Mouse (Mus musculus) G1E (cell line): ENCODE data around the gene Ptprm. TPM values are rescaled to one million over a fixed set of nuclear protein-coding genes. Genes with fewer than 3 reads are reported as not detected.

Source experiments
- ATAC-seq: 2 replicates; pipeline ENCODE4 v1.8.0; 2016; ENCODE audit warnings: mild to moderate bottlenecking; ENCODE audit not compliant: insufficient number of reproducible peaks, poor library complexity, low FRiP score, severe bottlenecking; ENCODE audit errors: extremely low read depth
- DNase-seq: peaks from one replicate; pipeline ENCODE4 v3.0.0; 2012; ENCODE audit warnings: low spot score
- H3K27me3 ChIP-seq: 2 replicates; pipeline ENCODE4 v1.6.1; 2012; ENCODE audit warnings: mild to moderate bottlenecking, low read length, inconsistent platforms; ENCODE audit not compliant: insufficient read depth
- H3K36me3 ChIP-seq: replicated peaks from 2 replicates; pipeline ENCODE3; 2012; ENCODE audit warnings: mild to moderate bottlenecking, inconsistent platforms
- H3K4me1 ChIP-seq: 2 replicates; pipeline ENCODE4 v1.6.1; 2012; ENCODE audit warnings: low read depth, low read length, inconsistent platforms, mixed read lengths; ENCODE audit not compliant: insufficient read depth
- H3K4me3 ChIP-seq: 2 replicates; pipeline ENCODE4 v1.5.1; 2012; ENCODE audit warnings: low read depth, mild to moderate bottlenecking, inconsistent platforms, low read length, moderate library complexity, mixed read lengths
- H3K9me3 ChIP-seq: replicated peaks from 2 replicates; pipeline ENCODE4 v1.6.1; 2012; ENCODE audit warnings: inconsistent platforms
- CTCF ChIP-seq: IDR thresholded peaks from 2 replicates; pipeline ENCODE4 v1.5.1; 2012; ENCODE audit warnings: low read depth, low read length, inconsistent platforms, mixed read lengths
- GATA1 ChIP-seq: IDR thresholded peaks from 2 replicates; pipeline ENCODE4 v1.6.1; 2012; ENCODE audit warnings: borderline replicate concordance, low read length, inconsistent platforms, mixed read lengths
- GATA2 ChIP-seq: IDR thresholded peaks from 2 replicates; pipeline ENCODE4 v1.6.1; 2012; ENCODE audit warnings: low read depth, low read length, inconsistent platforms, borderline replicate concordance
- POLR2AphosphoS5 ChIP-seq: IDR thresholded peaks from 2 replicates; pipeline ENCODE4 v1.6.1; 2012; ENCODE audit warnings: low read depth, low read length, inconsistent platforms; ENCODE audit not compliant: insufficient replicate concordance
- TAL1 ChIP-seq: conservative IDR thresholded peaks from 2 replicates; pipeline ENCODE4 v1.6.1; 2012; ENCODE audit warnings: low read depth, low read length, inconsistent platforms, mixed read lengths
- polyA plus RNA-seq: library from polyadenylated mRNA; stranded (reverse); fragments of >175 nt; gene quantifications from 2 replicates; pipeline ENCODE4 v1.2.3, GENCODE M21; 2012
- total RNA-seq, 2 experiments: library from RNA; stranded (forward) in 1 of 2; stranded (reverse) in 1 of 2; fragments of 200-1000 nt in 1 of 2; fragments of >200 nt in 1 of 2; fragmentation: Nextera tagmentation in 1 of 2; gene quantifications; 2 replicates each; pipeline ENCODE4 v1.2.3; 2014 to 2017

Ptprm gene
- total and polyA plus RNA-seq, 3 experiments = 0.27 TPM; not detected in 2

DNA sequence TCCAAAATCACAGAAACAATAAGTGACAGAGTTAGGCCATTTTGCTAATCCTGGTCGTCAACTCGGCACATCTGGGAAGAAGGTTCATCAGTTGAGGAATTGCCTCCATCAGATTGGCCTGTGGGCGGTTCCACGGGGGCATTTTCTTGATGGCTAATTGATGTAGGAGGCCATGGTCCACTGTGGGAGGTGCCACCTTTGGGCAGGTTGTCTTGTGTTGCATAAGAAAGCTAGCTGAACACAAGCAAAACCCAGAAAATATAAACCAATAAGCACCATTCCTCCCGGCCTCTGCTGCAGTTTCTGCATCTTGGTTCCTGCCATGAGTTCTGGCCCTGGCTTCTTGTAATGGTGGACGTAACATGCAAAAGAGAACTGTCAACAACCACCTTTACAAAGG lies 358.2 kb downstream of the Ptprm start:
- no peaks in the 10 kb centered on the region for H3K36me3 ChIP-seq
- no peak for TF ChIP-seq GATA2
- no peaks in the 10 kb centered on the region for H3K4me1 ChIP-seq
- no peak for ATAC-seq
- no peaks in the 10 kb centered on the region; the same call in 1 of the 2 replicates for H3K27me3 ChIP-seq
- peaks cover 43% of the 10 kb centered on the region for H3K9me3 ChIP-seq
- no peak for DNase-seq
- H3K4me3 ChIP-seq = no peak overlapping the region

DNA sequence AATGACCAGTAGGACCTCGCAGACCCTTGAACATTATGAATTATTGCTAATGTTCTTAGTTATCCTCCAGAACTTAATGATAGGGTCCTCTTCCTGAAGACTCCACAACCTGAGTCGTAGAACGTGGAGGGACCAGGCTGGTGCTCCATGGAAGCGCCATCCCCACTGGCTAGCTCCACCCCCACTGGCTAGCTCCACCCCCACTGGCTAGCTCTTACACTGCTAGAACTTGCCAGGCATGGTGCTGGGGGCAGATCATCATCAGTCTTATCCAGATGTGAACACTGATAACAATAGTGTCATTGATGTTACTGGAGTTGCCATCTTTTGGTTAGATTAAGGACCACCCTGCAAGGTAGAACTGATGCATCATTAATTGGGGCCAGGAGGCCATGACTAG lies 362.4 kb downstream of the Ptprm start:
- DNase-seq = no peak
- TF ChIP-seq CTCF (no peak), GATA1 (no peak), GATA2 (no peak), TAL1 (no peak), POLR2AphosphoS5 (no peak)
- Histone ChIP-seq H3K4me3 (no peak overlapping the region), H3K9me3 (peaks cover 29% of the 10 kb centered on the region), H3K27me3 (no peaks in the 10 kb centered on the region), H3K4me1 (no peaks in the 10 kb centered on the region), H3K36me3 (no peaks in the 10 kb centered on the region)
- no peak for ATAC-seq

DNA sequence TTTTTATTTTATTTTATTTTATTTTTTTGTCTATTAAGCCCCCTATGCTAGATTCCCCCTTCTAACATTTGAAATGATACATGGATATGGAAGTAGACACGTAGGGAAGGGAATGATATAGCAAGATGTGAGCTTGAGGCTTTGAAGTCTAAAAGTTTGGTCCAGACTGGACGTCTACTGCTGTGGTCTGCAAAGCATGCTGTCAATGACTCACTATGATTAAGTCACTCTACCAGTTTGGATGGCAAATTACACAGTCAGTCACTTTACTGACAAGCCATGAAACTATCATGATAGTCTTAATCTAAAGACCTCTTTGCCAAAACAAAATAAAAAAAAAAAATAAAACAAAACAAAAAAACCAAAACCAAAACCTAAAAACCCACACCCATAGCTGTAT lies 363.5 kb downstream of the Ptprm start:
- DNase-seq (no peak), ATAC-seq (no peak)
- no peak for TF ChIP-seq CTCF
- TF ChIP-seq TAL1 = no peak
- TF ChIP-seq GATA2 = no peak
- TF ChIP-seq POLR2AphosphoS5 = no peak
- TF ChIP-seq GATA1 = no peak
- no peak overlapping the region for H3K4me3 ChIP-seq
- H3K36me3 ChIP-seq = no peaks in the 10 kb centered on the region
- H3K4me1 ChIP-seq = no peaks in the 10 kb centered on the region
- H3K27me3 ChIP-seq = no peaks in the 10 kb centered on the region
- peaks cover 27% of the 10 kb centered on the region for H3K9me3 ChIP-seq

DNA sequence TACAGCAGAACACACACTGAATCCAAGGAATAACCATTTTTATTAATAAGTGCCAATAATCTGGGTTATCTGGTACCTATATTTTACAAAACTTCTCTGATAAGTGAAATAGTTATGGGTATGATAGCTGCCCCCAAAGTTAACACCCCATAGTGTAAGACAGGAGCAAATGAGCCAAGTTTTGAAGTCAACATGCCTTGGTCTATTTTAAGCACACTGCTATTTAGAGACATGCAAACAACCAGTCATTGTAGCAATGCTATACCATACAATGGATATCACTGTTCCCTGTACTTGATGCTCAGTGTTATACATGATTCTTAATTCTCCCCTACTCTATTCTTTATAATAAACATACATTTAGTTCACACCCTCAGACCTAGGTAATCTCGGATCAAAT lies 366.2 kb downstream of the Ptprm start:
- TF ChIP-seq GATA2 (no peak), POLR2AphosphoS5 (no peak), GATA1 (no peak), CTCF (no peak), TAL1 (no peak)
- ATAC-seq = no peak
- no peaks in the 10 kb centered on the region for H3K36me3 ChIP-seq

GRCm38 (mm10) chr17:66981649-66982048 lies 372.6 kb downstream of the Ptprm start:
- no peak overlapping the region for H3K4me3 ChIP-seq
- TF ChIP-seq CTCF (no peak), TAL1 (no peak)
- H3K9me3 ChIP-seq = peaks cover 42% of the 10 kb centered on the region
- no peak for DNase-seq
- no peaks in the 10 kb centered on the region for H3K4me1 ChIP-seq
- H3K27me3 ChIP-seq = no peaks in the 10 kb centered on the region
- H3K36me3 ChIP-seq = no peaks in the 10 kb centered on the region
- ATAC-seq = no peak

More for the DNA sequence above, 366.2 kb downstream of the Ptprm start:
- H3K27me3 ChIP-seq = no peaks in the 10 kb centered on the region
- H3K4me3 ChIP-seq = no peak overlapping the region
- H3K4me1 ChIP-seq = no peaks in the 10 kb centered on the region
- peaks cover 30% of the 10 kb centered on the region for H3K9me3 ChIP-seq
- DNase-seq = no peak

DNA sequence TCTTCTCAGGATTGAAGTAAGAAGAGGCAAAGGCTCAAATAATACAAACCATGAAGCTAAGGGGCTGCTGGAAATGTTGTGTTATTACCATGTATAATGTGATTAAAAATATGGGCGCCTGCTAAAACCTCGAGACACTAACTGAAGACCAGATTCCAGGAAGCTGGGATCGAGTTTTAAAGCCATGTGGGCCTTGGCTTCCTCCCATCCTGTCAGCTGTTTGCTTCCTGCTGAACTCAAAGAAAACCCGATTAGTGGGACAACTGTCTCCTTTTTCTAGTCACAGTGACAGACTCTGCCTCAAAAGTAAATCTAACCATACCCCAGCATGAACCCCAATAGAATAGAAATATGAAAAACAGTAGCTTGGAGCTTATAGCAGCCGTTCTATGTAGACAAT lies 374.3 kb downstream of the Ptprm start:
- Histone ChIP-seq H3K9me3 (peaks cover 45% of the 10 kb centered on the region), H3K4me3 (no peak overlapping the region), H3K4me1 (no peaks in the 10 kb centered on the region), H3K27me3 (no peaks in the 10 kb centered on the region), H3K36me3 (no peaks in the 10 kb centered on the region)
- DNase-seq = no peak
- no peak for ATAC-seq
- no peak for TF ChIP-seq CTCF
- TF ChIP-seq GATA1 = no peak
- TF ChIP-seq GATA2 = no peak
- no peak for TF ChIP-seq POLR2AphosphoS5
- TF ChIP-seq TAL1 = no peak

- DNase-seq (no peak), ATAC-seq (no peak)
- H3K36me3 ChIP-seq = no peaks in the 10 kb centered on the region
- H3K4me1 ChIP-seq = no peaks in the 10 kb centered on the region
- H3K9me3 ChIP-seq = peaks cover 53% of the 10 kb centered on the region
- H3K4me3 ChIP-seq = no peak overlapping the region
- H3K27me3 ChIP-seq = no peaks in the 10 kb centered on the region
- TF ChIP-seq CTCF = no peak
- TF ChIP-seq GATA1 = no peak
These were observed 377.8 kb downstream of the Ptprm start for GRCm38 (mm10) chr17:66976490-66976889.
